In the genomic region with DNA sequence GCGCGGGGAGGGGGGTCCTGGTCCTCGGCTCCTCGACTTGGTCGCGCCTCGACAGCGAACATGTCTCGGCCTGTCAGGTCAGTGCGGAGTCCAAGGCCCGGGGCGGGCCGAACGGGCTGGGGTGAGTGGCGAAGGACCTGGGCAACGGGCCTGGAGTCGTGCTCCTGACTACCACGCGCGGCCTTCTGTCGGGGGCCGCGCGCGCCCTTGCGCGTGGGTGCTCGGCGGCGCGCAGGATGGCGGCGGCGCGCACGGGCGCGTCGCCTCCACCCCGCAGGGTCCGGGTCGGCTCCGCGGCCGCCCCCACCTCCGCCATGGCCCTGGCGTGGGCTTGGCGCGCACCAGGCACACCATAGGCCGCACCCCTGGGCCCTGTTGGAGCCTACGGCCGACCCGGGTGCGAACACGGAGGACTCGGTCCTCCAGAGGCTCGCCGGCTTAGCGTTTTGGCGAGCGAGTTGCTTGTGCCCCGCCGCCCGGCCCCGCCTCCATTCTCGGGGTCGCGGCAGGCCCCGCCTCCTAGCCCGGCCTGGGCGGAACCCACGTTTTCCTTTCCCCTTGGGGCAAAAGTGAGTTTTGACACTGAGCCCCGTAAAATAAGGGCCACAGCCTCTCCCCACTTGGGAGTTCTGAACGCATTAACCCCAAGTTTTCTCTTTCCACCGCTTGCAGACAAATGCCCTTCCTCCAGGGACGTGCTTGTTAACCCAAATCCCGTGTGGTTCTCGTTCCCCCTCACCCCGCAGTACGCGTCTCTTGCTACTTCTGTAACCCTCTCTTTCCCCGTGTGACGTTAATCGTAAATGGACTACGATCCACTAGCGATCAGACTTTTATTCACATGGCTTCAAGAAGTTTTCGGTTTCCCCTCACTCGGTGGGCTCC, we compare ENCODE assay signal across 8 mouse cellular contexts. TPM values are rescaled to one million over a fixed set of nuclear protein-coding genes. Genes with fewer than 3 reads are reported as not detected.
A peak's percentile ranks its signal among the peaks of the same experiment; 100 is the strongest.
DNase-seq lines count a peak whose midpoint lies in the region; ATAC-seq and TF ChIP-seq lines count a peak whose summit lies in the region.

No protein-coding gene starts in this region.

- 0 out of 2 replicates have a peak, but pooled peaks cover 9% of the 10 kb centered on the region for H3K36me3 ChIP-seq in heart, embryonic 10.5 days
- peaks cover 3% of the 10 kb centered on the region; the same call in 1 of the 2 replicates for H3K36me3 ChIP-seq in kidney, embryonic 14.5 days (ENCODE audit: control insufficient read depth, insufficient read depth, low read length)

- peak overlapping the region; percentile 100 for H3K9ac ChIP-seq in kidney, embryonic 14.5 days (ENCODE audit: low read depth, low read length)

- no peak for TF ChIP-seq CTCF in bone marrow, adult 2 months (IDR thresholded peaks at IDR 0.05; ENCODE audit: control insufficient read depth, insufficient read depth, low read length)
- TF ChIP-seq CTCF in embryonic fibroblast, embryonic 13.5 days (IDR thresholded peaks at IDR 0.05; ENCODE audit: borderline replicate concordance, insufficient read depth, low read length), result no peak

- TF ChIP-seq POLR2A in bone marrow, adult 2 months (IDR thresholded peaks at IDR 0.05; ENCODE audit: borderline replicate concordance, control insufficient read depth, low read depth, low read length), result peak; percentile 60; the same call in 1 of the 2 replicates
- TF ChIP-seq POLR2A in embryonic fibroblast, embryonic 13.5 days (IDR thresholded peaks at IDR 0.05; ENCODE audit: low read depth, low read length), result peak; percentile 67

- no peaks in the 10 kb centered on the region; the same call in 1 of the 2 replicates for H3K4me1 ChIP-seq in bone marrow, adult 2 months (ENCODE audit: control insufficient read depth, insufficient read depth, low read length)
- no peaks in the 10 kb centered on the region for H3K4me1 ChIP-seq in embryonic fibroblast, embryonic 13.5 days (ENCODE audit: control insufficient read depth, insufficient read depth, low read length)
- peaks cover 9% of the 10 kb centered on the region; the same call in 1 of the 2 replicates for H3K4me1 ChIP-seq in heart, embryonic 10.5 days
- H3K4me1 ChIP-seq in kidney, embryonic 14.5 days (ENCODE audit: control insufficient read depth, insufficient read depth, low read length), result peaks cover 6% of the 10 kb centered on the region

- peak overlapping the region; percentile 99 for H3K27ac ChIP-seq in bone marrow, adult 2 months (ENCODE audit: control insufficient read depth, insufficient read depth, low read depth, low read length, poor library complexity)
- H3K27ac ChIP-seq in embryonic fibroblast, embryonic 13.5 days (ENCODE audit: insufficient read depth, low read length), result peak overlapping the region; percentile 90
- peak overlapping the region; percentile 100 for H3K27ac ChIP-seq in heart, embryonic 10.5 days
- peak overlapping the region; percentile 98 for H3K27ac ChIP-seq in kidney, embryonic 14.5 days (ENCODE audit: low read depth, low read length)

- H3K27me3 ChIP-seq in heart, embryonic 10.5 days (ENCODE audit: insufficient read depth, poor library complexity, severe bottlenecking), result peaks cover 23% of the 10 kb centered on the region
- no peaks in the 10 kb centered on the region for H3K27me3 ChIP-seq in kidney, embryonic 14.5 days (ENCODE audit: control insufficient read depth, insufficient read depth, low read length)

- no peaks in the 10 kb centered on the region for H3K9me3 ChIP-seq in heart, embryonic 10.5 days
- no peaks in the 10 kb centered on the region for H3K9me3 ChIP-seq in kidney, embryonic 14.5 days (ENCODE audit: control insufficient read depth, low read length)

- DNase-seq in B cell, adult 2 months, result peak; percentile 88 to 89
- DNase-seq in heart, embryonic 10.5 days (ENCODE audit: low spot score), result peak; percentile 86
- DNase-seq in liver, result peak; percentile 90
- DNase-seq in monocyte, adult 2 months (ENCODE audit: low read depth in 1 of 2, low spot score in 2 of 2), result peak; percentile 42 to 74
- DNase-seq in spleen, postnatal 14 days (ENCODE audit: low spot score in 2 of 2), result peak; percentile 78 to 80

- WGBS in bone marrow, adult 2 months, result under 1% methylated on average over 87 of the region's 88 CpGs
- under 1% methylated on average over 88 of the region's 88 CpGs for WGBS in heart, embryonic 10.5 days
- WGBS in kidney, embryonic 14.5 days, result 1% methylated on average over 75 of the region's 88 CpGs

- peak overlapping the region; percentile 98 for H3K4me3 ChIP-seq in bone marrow, adult 2 months (replicated peaks; ENCODE audit: control insufficient read depth, low read depth, low read length)
- H3K4me3 ChIP-seq in embryonic fibroblast, embryonic 13.5 days (ENCODE audit: insufficient read depth, low read length), result peak overlapping the region; percentile 88
- peak overlapping the region; percentile 99 for H3K4me3 ChIP-seq in heart, embryonic 10.5 days
- peak overlapping the region; percentile 96 for H3K4me3 ChIP-seq in kidney, embryonic 14.5 days (ENCODE audit: low read length)

- peak overlapping the region; percentile 79 for H3K4me2 ChIP-seq in kidney, embryonic 14.5 days (replicated peaks; ENCODE audit: low read depth, low read length)

- peak; percentile 89 for ATAC-seq in kidney, embryonic 14.5 days (ENCODE audit: low FRiP score, low TSS enrichment)

RNA-seq across cellular contexts. Expression of gene Nucks1, which starts 0.6 kb away (rescaled TPM):
- polyA plus RNA-seq in bone marrow, adult 2 months (2011; ENCODE audit: insufficient read depth, insufficient read length, low replicate concordance, missing spikeins), result 78.2 and 86.6 TPM in 2 replicates
- polyA plus RNA-seq in embryonic fibroblast, embryonic 13.5 days (2011; ENCODE audit: insufficient read length, low read depth, missing spikeins), result 132 and 180 TPM in 2 replicates
- 58.3 and 81.0 TPM in 2 replicates for polyA plus RNA-seq in heart, embryonic 10.5 days (2016; fragmentation: Nextera tagmentation; extraction: Ambion mirVana)
- polyA plus RNA-seq in kidney, embryonic 14.5 days (2014; fragmentation: Nextera tagmentation; extraction: Ambion mirVana), result 67.3 and 95.9 TPM in 2 replicates

RNA-seq across cellular contexts. Expression of gene Rab29, which starts 43.9 kb away (rescaled TPM):
- polyA plus RNA-seq in bone marrow, adult 2 months (2011; ENCODE audit: insufficient read depth, insufficient read length, low replicate concordance, missing spikeins), result 14.6 and 15.7 TPM in 2 replicates
- polyA plus RNA-seq in embryonic fibroblast, embryonic 13.5 days (2011; ENCODE audit: insufficient read length, low read depth, missing spikeins), result 16.6 and 23.8 TPM in 2 replicates
- polyA plus RNA-seq in heart, embryonic 10.5 days (2016; fragmentation: Nextera tagmentation; extraction: Ambion mirVana), result 10.3 and 11.6 TPM in 2 replicates
- polyA plus RNA-seq in kidney, embryonic 14.5 days (2014; fragmentation: Nextera tagmentation; extraction: Ambion mirVana), result 15.4 and 17.2 TPM in 2 replicates

RNA-seq across cellular contexts. Expression of gene Slc45a3, which starts 51.9 kb away (rescaled TPM):
- polyA plus RNA-seq in bone marrow, adult 2 months (2011; ENCODE audit: insufficient read depth, insufficient read length, low replicate concordance, missing spikeins), result 1.5 and 1.7 TPM in 2 replicates
- polyA plus RNA-seq in embryonic fibroblast, embryonic 13.5 days (2011; ENCODE audit: insufficient read length, low read depth, missing spikeins), result 0.30 TPM in 1 of 2 replicates, not detected in the other
- 1.1 and 1.9 TPM in 2 replicates for polyA plus RNA-seq in heart, embryonic 10.5 days (2016; fragmentation: Nextera tagmentation; extraction: Ambion mirVana)
- polyA plus RNA-seq in kidney, embryonic 14.5 days (2014; fragmentation: Nextera tagmentation; extraction: Ambion mirVana), result 5.1 and 7.3 TPM in 2 replicates

Comparison
In these comparisons a context has a peak if more than half of its experiments do, and no peak if none do; other contexts are left out.
1. Peak in every context shown above with its lines: DNase-seq, ATAC-seq, H3K4me3 ChIP-seq and H3K27ac ChIP-seq.